10 mouse cellular contexts compared by ENCODE assay signal in genomic region chr7:79514361-79514881, GRCm38 (mm10). TPM values are rescaled to one million over a fixed set of nuclear protein-coding genes. Genes with fewer than 3 reads are reported as not detected.
DNase-seq lines count a peak whose midpoint lies in the region; ATAC-seq lines count a peak whose summit lies in the region.
"Had no signal": no experiment of that assay in that cellular context is flagged by ENCODE, and none has a peak within 500 bp of the region (broad histone marks: within the 10 kb centered on the region; RNA-seq: fewer than 3 reads in every experiment).

No protein-coding gene starts in this region.

- H3K36me3 ChIP-seq in forebrain, embryonic 16.5 days (ENCODE audit: control insufficient read depth, insufficient read depth): no peaks in the 10 kb centered on the region; the same call in 1 of the 2 replicates
- H3K36me3 ChIP-seq in midbrain, embryonic 13.5 days: peaks cover 17% of the 10 kb centered on the region
- H3K36me3 ChIP-seq: intestine, embryonic 15.5 days had no signal

- H3K4me3 ChIP-seq in forebrain, embryonic 16.5 days (replicated peaks; ENCODE audit: low read length): peak overlapping the region; percentile 36
- peak overlapping the region; percentile 41; the same call in 1 of the 2 replicates for H3K4me3 ChIP-seq in midbrain, embryonic 13.5 days (replicated peaks)

- ATAC-seq in forebrain, embryonic 16.5 days: no peak
- ATAC-seq in midbrain, embryonic 13.5 days: 0 out of 2 replicates have a peak, but pooled peaks have one; percentile 7
- ATAC-seq: intestine, embryonic 15.5 days had no signal

- peak; percentile 41 to 45 for DNase-seq in cerebellum, postnatal 25 days
- DNase-seq in cerebellum, adult 8-10 months: no peak
- DNase-seq in ES-CJ7 (ENCODE audit: low read depth, low spot score): peak; percentile 78
- no peak for DNase-seq in thymus, adult 18-20 months
- no peak for DNase-seq in adrenal gland, adult 18-20 months (ENCODE audit: low spot score in 2 of 2)
- DNase-seq in testis, postnatal 14 days (ENCODE audit: low spot score): no peak
- DNase-seq: embryo, embryonic 11 days had no signal

- WGBS in forebrain, embryonic 16.5 days: 10% methylated on average over 20 of the region's 20 CpGs
- WGBS in midbrain, embryonic 13.5 days: 4% methylated on average over 20 of the region's 20 CpGs

- H3K27me3 ChIP-seq in forebrain, embryonic 16.5 days (replicated peaks; ENCODE audit: control insufficient read depth, insufficient read depth, low read length): no peaks in the 10 kb centered on the region
- peaks cover 52% of the 10 kb centered on the region for H3K27me3 ChIP-seq in midbrain, embryonic 13.5 days

- no peaks in the 10 kb centered on the region for H3K9me3 ChIP-seq in forebrain, embryonic 16.5 days (ENCODE audit: control insufficient read depth, low read length)
- no peaks in the 10 kb centered on the region for H3K9me3 ChIP-seq in midbrain, embryonic 13.5 days
- H3K9me3 ChIP-seq: intestine, embryonic 15.5 days had no signal

- peaks cover 93% of the 10 kb centered on the region for H3K4me1 ChIP-seq in forebrain, embryonic 16.5 days (replicated peaks; ENCODE audit: control insufficient read depth, insufficient read depth, low read length)
- H3K4me1 ChIP-seq in midbrain, embryonic 13.5 days (replicated peaks): peaks cover 96% of the 10 kb centered on the region

- peak overlapping the region; percentile 72 for H3K4me2 ChIP-seq in forebrain, embryonic 16.5 days (ENCODE audit: low read length)
- peak overlapping the region; percentile 90 for H3K4me2 ChIP-seq in midbrain, embryonic 13.5 days (replicated peaks)

- H3K27ac ChIP-seq in forebrain, embryonic 16.5 days (ENCODE audit: low read length): peak overlapping the region; percentile 93
- peak overlapping the region; percentile 97 for H3K27ac ChIP-seq in midbrain, embryonic 13.5 days
- H3K27ac ChIP-seq: intestine, embryonic 15.5 days had no signal

- H3K9ac ChIP-seq in forebrain, embryonic 16.5 days (replicated peaks; ENCODE audit: low read depth, low read length): peak overlapping the region; percentile 85
- peak overlapping the region; percentile 81 for H3K9ac ChIP-seq in midbrain, embryonic 13.5 days (replicated peaks)

RNA-seq across cellular contexts. Expression of gene Polg, which starts 48.3 kb away (rescaled TPM):
- 29.5 and 34.6 TPM in 2 replicates for polyA plus RNA-seq in forebrain, embryonic 16.5 days (2015; fragmentation: Nextera tagmentation; extraction: Ambion mirVana)
- 22.0 and 23.8 TPM in 2 replicates for polyA plus RNA-seq in midbrain, embryonic 13.5 days (2015; fragmentation: Nextera tagmentation; extraction: Ambion mirVana)
- 10 to 100 TPM; 63.5 to 79.3 TPM for total RNA-seq in adrenal gland, adult 18-20 months (2021)

Comparison
In these comparisons a context has a peak if more than half of its experiments do, and no peak if none do; other contexts are left out.
1. DNase-seq: peak in cerebellum, postnatal 25 days (2 of 2) and ES-CJ7 (single experiment); none in cerebellum, adult 8-10 months (single experiment), thymus, adult 18-20 months (0 of 2), adrenal gland, adult 18-20 months (0 of 2) and testis, postnatal 14 days (single experiment).